Mouse (Mus musculus) embryonic fibroblast, embryonic 13.5 days (primary cell): ENCODE measurements around the gene Itgb5. TPM values are rescaled to one million over a fixed set of nuclear protein-coding genes. Genes with fewer than 3 reads are reported as not detected.

Source experiments
- H3K27ac ChIP-seq: 2 replicates; pipeline ENCODE4 v1.5.1; 2012; ENCODE audit warnings: low read length, control low read depth, inconsistent platforms; ENCODE audit not compliant: insufficient read depth
- H3K4me1 ChIP-seq: 2 replicates; pipeline ENCODE4 v1.6.1; 2011; ENCODE audit warnings: low read length; ENCODE audit not compliant: control insufficient read depth, insufficient read depth
- H3K4me3 ChIP-seq: 2 replicates; pipeline ENCODE4 v1.5.1; 2011; ENCODE audit warnings: mild to moderate bottlenecking, control low read depth, low read length; ENCODE audit not compliant: insufficient read depth
- CTCF ChIP-seq: IDR thresholded peaks from 2 replicates; pipeline ENCODE4 v1.5.1; 2011; ENCODE audit warnings: mild to moderate bottlenecking, control low read depth, low read length, moderate library complexity, borderline replicate concordance; ENCODE audit not compliant: insufficient read depth
- POLR2A ChIP-seq: IDR thresholded peaks from 2 replicates; pipeline ENCODE4 v1.6.1; 2011; ENCODE audit warnings: low read depth, mild to moderate bottlenecking, control low read depth, low read length, moderate library complexity
- polyA plus RNA-seq: library from polyadenylated mRNA; stranded (reverse); fragments of >200 nt; gene quantifications from 2 replicates; pipeline ENCODE4 v1.2.4, GENCODE M21; 2011; ENCODE audit warnings: low read depth; ENCODE audit not compliant: missing spikeins, insufficient read length

Itgb5 gene
- polyA plus RNA-seq, 1 experiment, result 348 TPM

GRCm38 (mm10) chr16:33943388-33943787 is 113.9 kb downstream of the Itgb5 start:
- H3K4me3 ChIP-seq, result no peak overlapping the region
- no peak for TF ChIP-seq CTCF
- no peak for TF ChIP-seq POLR2A
- peaks cover 15% of the 10 kb centered on the region for H3K4me1 ChIP-seq
- no peak overlapping the region for H3K27ac ChIP-seq

DNA sequence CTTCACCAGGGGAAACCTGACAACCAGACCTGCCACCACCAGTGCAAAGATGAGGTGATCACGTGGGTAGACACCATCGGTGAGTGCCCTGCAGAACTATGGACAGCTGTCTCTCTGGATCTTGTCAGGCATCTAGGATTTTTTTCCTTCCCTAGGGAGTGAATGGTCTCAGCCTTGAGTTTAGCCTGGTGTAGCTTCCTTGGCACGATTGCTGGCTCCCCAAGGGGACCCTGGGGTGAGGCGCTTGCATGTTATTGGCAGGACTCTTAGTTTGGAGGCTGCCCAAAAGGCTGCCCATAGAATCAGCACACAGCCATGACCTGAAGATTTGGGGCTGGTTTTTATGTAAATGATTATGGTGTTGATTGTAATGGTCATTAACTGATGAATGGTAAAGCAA is 114.7 kb downstream of the Itgb5 start:
- TF ChIP-seq CTCF, result no peak
- no peak for TF ChIP-seq POLR2A
- peaks cover 15% of the 10 kb centered on the region for H3K4me1 ChIP-seq
- no peak overlapping the region for H3K27ac ChIP-seq
- H3K4me3 ChIP-seq, result no peak overlapping the region

- TF ChIP-seq POLR2A, result no peak
- TF ChIP-seq CTCF, result no peak
- H3K27ac ChIP-seq, result no peak overlapping the region
- H3K4me3 ChIP-seq, result no peak overlapping the region
- peaks cover 12% of the 10 kb centered on the region for H3K4me1 ChIP-seq
Observed at GRCm38 (mm10) chr16:33944772-33945171, 115.3 kb downstream of the Itgb5 start.

DNA sequence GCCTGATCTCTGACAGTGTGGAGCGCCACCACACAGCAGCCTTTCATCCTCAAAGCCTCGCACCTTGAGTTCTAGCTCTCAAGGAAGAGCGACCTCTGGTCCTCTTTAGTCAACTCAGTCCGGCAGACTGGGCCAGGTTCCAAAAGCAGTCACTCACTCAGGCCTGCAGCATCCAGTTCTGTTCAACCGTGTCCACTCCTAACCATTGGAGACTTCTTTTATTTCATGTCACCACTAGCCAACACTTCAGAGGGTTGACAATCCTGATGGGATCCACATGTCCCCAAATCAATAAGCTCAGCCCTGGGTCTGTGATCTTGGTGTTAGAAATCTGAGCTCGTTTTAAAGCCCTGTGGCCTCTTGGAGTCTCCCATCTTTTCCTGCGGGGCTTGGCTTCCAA is 116.6 kb downstream of the Itgb5 start:
- Histone ChIP-seq H3K4me3 (no peak overlapping the region), H3K27ac (no peak overlapping the region), H3K4me1 (peaks cover 11% of the 10 kb centered on the region)
- TF ChIP-seq CTCF, result no peak
- no peak for TF ChIP-seq POLR2A

DNA sequence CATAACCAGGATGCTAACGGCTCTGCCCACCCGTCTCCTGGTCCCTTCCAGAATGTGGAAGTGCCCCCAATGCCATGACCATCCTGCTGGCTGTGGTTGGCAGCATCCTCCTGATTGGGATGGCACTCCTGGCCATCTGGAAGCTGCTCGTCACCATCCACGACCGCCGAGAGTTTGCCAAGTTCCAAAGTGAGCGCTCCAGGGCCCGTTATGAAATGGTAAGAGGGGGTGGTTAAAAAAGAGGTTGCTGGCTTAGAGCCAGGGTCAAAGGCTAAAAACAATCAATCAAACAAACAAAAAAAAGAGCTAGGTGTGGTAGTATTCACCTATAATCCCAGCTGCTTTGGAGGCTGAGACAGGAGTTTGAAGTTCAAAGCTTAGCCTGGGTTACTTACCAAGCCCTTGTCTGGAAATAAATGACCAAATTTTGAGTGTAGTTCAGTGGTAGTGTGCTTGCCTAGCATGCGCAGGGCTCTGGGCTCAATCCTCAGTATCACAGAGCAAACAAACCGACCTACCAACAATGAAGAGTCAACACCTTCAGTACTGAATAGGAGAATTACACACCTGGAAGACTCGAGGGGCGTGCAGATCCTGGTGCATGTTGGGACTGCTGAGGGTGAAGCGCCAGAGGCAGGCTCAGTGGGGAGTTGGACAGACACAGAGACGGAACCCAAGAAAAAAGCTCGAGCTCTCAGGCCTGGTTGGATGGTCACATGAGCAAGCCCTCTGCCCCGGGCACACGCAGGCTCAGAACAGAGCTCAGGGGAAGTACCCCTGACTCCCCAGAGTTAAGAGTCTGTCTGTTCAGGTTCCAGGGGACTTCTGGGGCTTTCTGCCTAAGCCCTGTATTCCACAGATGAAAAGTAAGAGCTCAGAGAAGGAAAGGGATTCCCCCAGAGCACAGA is 118.5 kb downstream of the Itgb5 start:
- Histone ChIP-seq H3K27ac (no peak overlapping the region), H3K4me1 (0 out of 2 replicates have a peak, but pooled peaks cover 2% of the 10 kb centered on the region)

DNA sequence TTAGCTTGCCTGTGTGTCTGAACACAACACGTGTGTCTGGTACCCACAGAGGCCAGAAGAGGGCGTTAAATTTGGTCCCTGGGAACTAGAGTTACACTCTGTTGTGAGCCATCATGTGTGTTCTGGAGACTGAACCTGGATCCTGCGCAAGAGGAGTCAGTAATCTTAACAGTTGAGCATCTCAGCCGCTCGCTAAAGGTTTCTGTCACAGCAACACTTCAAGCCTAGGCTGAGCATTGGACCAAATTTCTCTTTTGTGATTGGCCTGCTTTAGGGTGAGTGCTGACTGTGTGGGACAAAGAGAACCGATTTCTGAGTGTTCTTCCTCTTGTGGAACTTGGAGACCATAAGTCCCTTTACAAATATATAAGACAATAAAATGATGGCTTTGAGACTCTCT is 120.9 kb downstream of the Itgb5 start:
- TF ChIP-seq POLR2A, result no peak
- TF ChIP-seq CTCF, result no peak
- H3K27ac ChIP-seq, result no peak overlapping the region
- no peak overlapping the region for H3K4me3 ChIP-seq
- 0 out of 2 replicates have a peak, but pooled peaks cover 2% of the 10 kb centered on the region for H3K4me1 ChIP-seq

More for the DNA sequence above, 118.5 kb downstream of the Itgb5 start:
- TF ChIP-seq POLR2A (no peak), CTCF (no peak)
- H3K4me3 ChIP-seq, result no peak overlapping the region

DNA sequence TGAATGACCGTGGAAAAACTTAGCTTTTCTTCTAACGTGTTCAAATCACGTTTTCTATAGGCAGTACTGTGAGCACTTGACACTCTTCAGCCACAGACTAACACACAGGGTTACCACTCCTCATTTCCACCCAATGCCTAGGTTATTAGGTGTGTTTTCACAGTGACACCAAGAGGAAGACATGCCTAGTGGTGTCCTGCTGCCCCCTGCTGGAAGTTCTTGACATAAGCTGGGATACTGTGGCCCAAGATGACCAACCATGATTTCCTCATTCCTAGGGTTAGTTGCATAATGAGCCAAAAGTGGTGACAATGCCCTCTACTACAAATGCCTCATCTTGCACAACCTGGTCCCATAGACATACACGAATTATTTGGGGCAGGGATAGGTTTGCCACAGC is 121.4 kb downstream of the Itgb5 start:
- Histone ChIP-seq H3K27ac (no peak overlapping the region), H3K4me3 (no peak overlapping the region), H3K4me1 (0 out of 2 replicates have a peak, but pooled peaks cover 2% of the 10 kb centered on the region)
- TF ChIP-seq POLR2A, result no peak
- TF ChIP-seq CTCF, result peak; percentile 74; the same call in 1 of the 2 replicates

DNA sequence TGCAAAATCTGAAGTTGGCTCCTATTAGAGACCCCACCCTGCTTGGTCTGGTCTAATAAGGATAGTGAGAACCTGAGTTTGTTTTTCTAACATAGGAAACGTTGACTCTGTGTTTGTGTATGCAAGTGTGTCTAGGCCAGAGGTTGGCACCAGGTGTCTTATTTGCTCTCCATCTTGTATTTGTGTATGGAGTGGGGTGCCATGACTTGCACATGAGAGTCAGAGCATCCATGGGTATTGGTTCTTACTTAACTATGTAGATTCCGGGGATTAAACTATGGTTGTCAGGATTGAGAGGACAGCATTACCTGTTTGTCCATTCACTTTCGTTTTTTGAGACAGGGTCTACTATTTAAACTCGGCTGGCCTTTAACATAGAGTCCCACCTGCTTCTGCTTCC is 123.5 kb downstream of the Itgb5 start:
- Histone ChIP-seq H3K4me1 (peaks cover 8% of the 10 kb centered on the region; the same call in 1 of the 2 replicates), H3K4me3 (no peak overlapping the region), H3K27ac (no peak overlapping the region)
- TF ChIP-seq CTCF (no peak), POLR2A (no peak)

DNA sequence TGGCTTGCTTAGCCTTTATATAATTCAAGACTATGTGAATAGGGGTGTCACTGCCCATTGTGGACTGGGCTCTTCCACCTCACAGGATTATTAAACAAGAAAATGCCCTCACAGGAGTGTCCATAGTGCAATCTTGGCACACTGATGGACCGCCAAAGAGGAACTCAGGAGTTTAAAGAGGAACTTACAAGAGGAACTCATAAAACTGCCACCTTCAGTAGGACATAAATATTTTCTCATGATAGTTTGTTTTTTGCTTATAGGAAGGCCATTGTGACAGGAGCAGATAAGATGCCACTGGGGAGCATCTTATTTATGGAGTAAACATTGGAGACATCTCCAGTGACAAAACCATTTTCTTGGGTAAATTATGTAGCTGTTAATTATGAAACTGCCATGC is 125.3 kb downstream of the Itgb5 start:
- Histone ChIP-seq H3K4me3 (no peak overlapping the region), H3K4me1 (peaks cover 8% of the 10 kb centered on the region; the same call in 1 of the 2 replicates), H3K27ac (no peak overlapping the region)
- no peak for TF ChIP-seq POLR2A
- TF ChIP-seq CTCF, result no peak

- Histone ChIP-seq H3K4me1 (peaks cover 2% of the 10 kb centered on the region; the same call in 1 of the 2 replicates), H3K4me3 (no peak overlapping the region), H3K27ac (no peak overlapping the region)
- TF ChIP-seq POLR2A (no peak), CTCF (no peak)
Observed at GRCm38 (mm10) chr16:33963509-33963908, 134.0 kb downstream of the Itgb5 start.
